Mouse (Mus musculus) heart, embryonic 11.5 days (tissue): ENCODE results near the gene Pecr. TPM values are rescaled to one million over a fixed set of nuclear protein-coding genes. Genes with fewer than 3 reads are reported as not detected.

Experiments used
- ATAC-seq: fragments of 200-750 bp; cut with Nextera tagmentation; replicated peaks from 2 replicates; pipeline ENCODE4 v1.8.0; 2017; ENCODE audit warnings: moderate library complexity; ENCODE audit not compliant: insufficient number of reproducible peaks, low FRiP score, low TSS enrichment
- H3K27ac ChIP-seq: fragments of 300-500 bp; sonication (generic); 2 replicates; pipeline ENCODE4 v1.5.1; 2014; ENCODE audit warnings: mild to moderate bottlenecking, low read depth, low read length
- H3K27me3 ChIP-seq: fragments of 300-500 bp; sonication (generic); 2 replicates; pipeline ENCODE4 v1.6.1; 2014; ENCODE audit warnings: mild to moderate bottlenecking, low read length, mixed read lengths; ENCODE audit not compliant: control insufficient read depth, insufficient read depth
- H3K36me3 ChIP-seq: fragments of 300-500 bp; sonication (generic); 2 replicates; pipeline ENCODE4 v1.6.1; 2014; ENCODE audit warnings: mild to moderate bottlenecking, low read length, moderate library complexity, mixed read lengths; ENCODE audit not compliant: control insufficient read depth, insufficient read depth
- H3K4me1 ChIP-seq: fragments of 300-500 bp; sonication (generic); 2 replicates; pipeline ENCODE4 v1.6.1; 2014; ENCODE audit warnings: low read length; ENCODE audit not compliant: control insufficient read depth, insufficient read depth
- H3K4me2 ChIP-seq: fragments of 300-500 bp; sonication (generic); 2 replicates; pipeline ENCODE4 v1.6.1; 2014; ENCODE audit warnings: mild to moderate bottlenecking, moderate library complexity
- H3K4me3 ChIP-seq: fragments of 300-500 bp; sonication (generic); 2 replicates; pipeline ENCODE4 v1.5.1; 2014; ENCODE audit warnings: low read depth, low read length
- H3K9ac ChIP-seq: fragments of 300-500 bp; sonication (generic); 2 replicates; pipeline ENCODE4 v1.6.1; 2014; ENCODE audit warnings: mild to moderate bottlenecking, low read depth, low read length, moderate library complexity
- H3K9me3 ChIP-seq: fragments of 300-500 bp; sonication (generic); replicated peaks from 2 replicates; pipeline ENCODE4 v1.6.1; 2016; ENCODE audit warnings: low read length; ENCODE audit not compliant: control insufficient read depth
- WGBS: fragments of 180-500 bp; shearing (Covaris S2); extraction: QIAGEN DNeasy Blood & Tissue Kit; methylation state at CpG from one replicate; pipeline ENCODE4 v1.1.7; 2014; ENCODE audit not compliant: insufficient replicate concordance; 5-methylcytosine and 5-hydroxymethylcytosine counted together
- polyA plus RNA-seq: library from polyadenylated mRNA; unstranded; fragments of >200 nt; fragmentation: Nextera tagmentation; extraction: Ambion mirVana; gene quantifications from 2 replicates; pipeline ENCODE4 v1.2.1, GENCODE M21; 2014

The Pecr gene
- polyA plus RNA-seq, 1 experiment from 2014 or later: 20.2 TPM

DNA sequence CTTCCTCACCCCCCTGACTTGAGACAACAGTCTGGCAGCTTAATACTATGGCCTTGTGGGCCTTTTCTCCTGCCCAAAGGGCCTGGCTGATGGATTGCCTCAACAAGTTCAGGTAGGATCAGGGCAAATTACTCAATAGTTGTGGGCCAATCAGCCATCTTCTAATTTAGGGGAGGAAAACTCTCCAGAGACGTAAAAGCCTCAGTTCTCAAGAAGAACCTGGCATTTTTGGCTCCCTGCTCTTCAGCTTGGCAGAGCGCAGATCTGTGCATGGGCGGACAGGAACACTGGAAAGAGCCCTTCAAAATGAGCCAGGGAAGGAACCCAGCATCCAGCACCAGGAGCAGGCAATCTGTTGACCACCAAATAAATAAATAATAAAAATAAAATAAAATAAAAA is 6.0 kb downstream of the Pecr start:
- H3K36me3 ChIP-seq: peaks cover 6% of the 10 kb centered on the region
- no peak for ATAC-seq
- 91% methylated on average over 3 of the region's 3 CpGs for WGBS
- H3K4me1 ChIP-seq: no peaks in the 10 kb centered on the region
- no peak overlapping the region for H3K4me2 ChIP-seq
- H3K9me3 ChIP-seq: no peaks in the 10 kb centered on the region
- no peak overlapping the region for H3K27ac ChIP-seq
- H3K4me3 ChIP-seq: no peak overlapping the region
- no peaks in the 10 kb centered on the region for H3K27me3 ChIP-seq
- no peak overlapping the region for H3K9ac ChIP-seq

- Histone ChIP-seq H3K36me3 (no peaks in the 10 kb centered on the region), H3K27ac (no peak overlapping the region), H3K4me1 (no peaks in the 10 kb centered on the region), H3K4me3 (no peak overlapping the region), H3K9me3 (no peaks in the 10 kb centered on the region), H3K4me2 (no peak overlapping the region), H3K27me3 (no peaks in the 10 kb centered on the region), H3K9ac (no peak overlapping the region)
- no peak for ATAC-seq
- WGBS: 81% methylated on average over 3 of the region's 3 CpGs
These were observed 21.0 kb downstream of the Pecr start for GRCm38 (mm10) chr1:72263099-72263498.

- no peak for ATAC-seq
- 79% methylated on average over 9 of the region's 9 CpGs for WGBS
- Histone ChIP-seq H3K4me3 (no peak overlapping the region), H3K36me3 (no peaks in the 10 kb centered on the region), H3K4me2 (no peak overlapping the region; the same call in 1 of the 2 replicates), H3K27ac (no peak overlapping the region), H3K9ac (no peak overlapping the region), H3K27me3 (no peaks in the 10 kb centered on the region), H3K9me3 (no peaks in the 10 kb centered on the region), H3K4me1 (no peaks in the 10 kb centered on the region)
These were observed 27.5 kb downstream of the Pecr start for GRCm38 (mm10) chr1:72256381-72257256.

DNA sequence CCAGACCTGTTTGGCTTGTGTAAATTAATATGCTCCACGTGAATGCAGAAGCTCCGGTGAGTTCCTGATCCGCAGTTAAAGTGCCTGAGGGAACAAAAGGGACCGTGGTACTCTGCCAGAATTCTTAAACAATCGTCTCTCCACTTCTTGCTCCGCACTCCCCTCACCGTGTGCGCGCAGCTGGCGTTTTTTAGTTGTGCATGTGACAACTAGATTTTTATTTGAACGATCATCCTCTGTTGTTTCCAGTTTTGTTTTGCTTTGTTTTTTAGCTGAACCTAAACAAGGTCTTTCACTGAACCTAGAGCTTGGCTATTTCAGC is 28.3 kb downstream of the Pecr start:
- Histone ChIP-seq H3K27me3 (no peaks in the 10 kb centered on the region), H3K9me3 (no peaks in the 10 kb centered on the region), H3K4me3 (no peak overlapping the region), H3K4me2 (peak overlapping the region; percentile 70), H3K27ac (0 out of 2 replicates have a peak overlapping the region, but pooled peaks have one; percentile 58), H3K4me1 (no peaks in the 10 kb centered on the region), H3K36me3 (no peaks in the 10 kb centered on the region), H3K9ac (peak overlapping the region; percentile 4; the same call in 1 of the 2 replicates)
- WGBS: 41% methylated on average over 11 of the region's 11 CpGs
- no peak for ATAC-seq

GRCm38 (mm10) chr1:72255062-72255853 is 28.9 kb downstream of the Pecr start:
- no peaks in the 10 kb centered on the region for H3K4me1 ChIP-seq
- no peaks in the 10 kb centered on the region for H3K36me3 ChIP-seq
- H3K27me3 ChIP-seq: no peaks in the 10 kb centered on the region
- WGBS: 4% methylated on average over 15 of the region's 15 CpGs
- peak; percentile 83 for ATAC-seq
- peak overlapping the region; percentile 70 for H3K4me2 ChIP-seq
- H3K27ac ChIP-seq: peak overlapping the region; percentile 95
- H3K4me3 ChIP-seq: peak overlapping the region; percentile 43
- H3K9me3 ChIP-seq: no peaks in the 10 kb centered on the region
- H3K9ac ChIP-seq: peak overlapping the region; percentile 84

- Histone ChIP-seq H3K9ac (peak overlapping the region; percentile 84), H3K27me3 (no peaks in the 10 kb centered on the region), H3K27ac (peak overlapping the region; percentile 95), H3K4me3 (peak overlapping the region; percentile 43), H3K4me1 (no peaks in the 10 kb centered on the region), H3K9me3 (no peaks in the 10 kb centered on the region), H3K36me3 (no peaks in the 10 kb centered on the region), H3K4me2 (peak overlapping the region; percentile 70)
- ATAC-seq: peak; percentile 81
- under 1% methylated on average over 35 of the region's 35 CpGs for WGBS
These were observed 29.5 kb downstream of the Pecr start for GRCm38 (mm10) chr1:72254545-72255061.

- H3K4me1 ChIP-seq: no peaks in the 10 kb centered on the region
- H3K9ac ChIP-seq: no peak overlapping the region
- 46% methylated on average over 11 of the region's 11 CpGs for WGBS
- H3K4me2 ChIP-seq: peak overlapping the region; percentile 70
- ATAC-seq: no peak
- H3K27ac ChIP-seq: peak overlapping the region; percentile 95; the same call in 1 of the 2 replicates
- H3K27me3 ChIP-seq: no peaks in the 10 kb centered on the region
- no peaks in the 10 kb centered on the region for H3K9me3 ChIP-seq
- peak overlapping the region; percentile 43 for H3K4me3 ChIP-seq
- no peaks in the 10 kb centered on the region for H3K36me3 ChIP-seq
These were observed 30.1 kb downstream of the Pecr start for GRCm38 (mm10) chr1:72253881-72254491.

DNA sequence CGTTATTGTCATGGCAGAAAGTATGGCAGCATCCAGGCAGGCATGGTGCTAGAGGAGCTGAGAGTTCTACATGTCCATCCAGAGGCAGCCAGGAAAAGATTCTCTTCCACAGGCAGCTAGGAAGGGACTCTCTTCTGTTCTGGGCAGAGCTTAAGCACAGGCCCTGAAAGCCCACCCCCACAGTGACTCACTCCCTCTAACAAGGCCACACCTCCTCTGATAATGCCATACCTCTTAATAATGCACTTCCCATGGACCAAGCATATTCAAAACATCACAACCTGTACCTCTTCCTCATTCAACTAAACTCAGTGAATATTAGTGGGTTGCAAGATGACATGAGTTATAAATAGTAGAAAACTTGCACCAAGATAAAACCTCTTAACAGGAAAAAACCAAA is 32.3 kb downstream of the Pecr start:
- Histone ChIP-seq H3K4me3 (no peak overlapping the region), H3K4me2 (no peak overlapping the region), H3K4me1 (no peaks in the 10 kb centered on the region), H3K9ac (no peak overlapping the region), H3K9me3 (no peaks in the 10 kb centered on the region), H3K36me3 (no peaks in the 10 kb centered on the region), H3K27me3 (no peaks in the 10 kb centered on the region), H3K27ac (no peak overlapping the region)
- 76% methylated on average over 1 of the region's 1 CpGs for WGBS
- no peak for ATAC-seq
